Mouse (Mus musculus) left cerebral cortex, postnatal 25 days (tissue): ENCODE results near the gene Gm38100. TPM values are rescaled to one million over a fixed set of nuclear protein-coding genes. Genes with fewer than 3 reads are reported as not detected.
A peak's percentile ranks its signal among the peaks of the same experiment; 100 is the strongest.

ENCODE experiments used
- DNase-seq, 2 experiments: peaks; one replicate each; pipeline ENCODE4 v3.0.0; 2022; ENCODE audit warnings: low spot score in 2 of 2, mixed read lengths in 1 of 2
- intact Hi-C: fragments of 180-260 bp; cut with DNase I; formaldehyde crosslinking; loops from one replicate; pipeline ENCODE4 v1.15.1; 2025
- total RNA-seq, 2 experiments: library from RNA; stranded (reverse); gene quantifications; 2 replicates each; pipeline ENCODE4 v1.2.3; 2021

Gene Gm38100
- not detected for total RNA-seq

GRCm38 (mm10) chr1:175920029-175920428 lies at the start of gene Gm38100:
TSS of gene Gm38100 (plus strand) at chr1:175920329.
- DNase-seq = no peak
- intact Hi-C loops = loop anchor here (5.0 kb wide), 2 partner anchors 248 to 883 kb away; no protein-coding TSS in a partner anchor

DNA sequence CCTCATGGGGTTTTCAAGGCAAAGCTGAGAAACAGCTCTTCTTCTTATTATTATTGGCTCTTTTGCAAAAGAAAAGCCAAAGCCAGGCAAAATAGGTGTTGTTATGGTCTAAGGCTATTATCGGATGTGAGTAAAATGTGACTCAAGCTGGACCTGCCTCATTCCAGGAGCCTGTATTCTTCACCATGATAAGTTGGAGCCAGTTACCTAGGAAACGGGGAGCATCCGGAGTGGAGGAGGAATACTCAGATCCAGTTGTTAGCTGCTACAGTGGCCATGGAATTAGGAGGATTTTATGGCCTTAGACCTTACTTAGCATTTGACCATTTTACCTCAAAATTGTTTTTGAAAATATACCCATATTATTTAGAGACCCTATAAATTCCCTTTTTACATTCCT lies 49.4 kb upstream of the Gm38100 start:
- peak in 1 of 2 experiments; percentile 54 for DNase-seq
- intact Hi-C loops = loop anchor here (10.0 kb wide), 1 partner anchor 236 kb away; no protein-coding TSS in a partner anchor

- intact Hi-C loops = loop anchor here (10.0 kb wide), 1 partner anchor 237 kb away; no protein-coding TSS in a partner anchor
- DNase-seq = no peak
Measured at GRCm38 (mm10) chr1:175872028-175872816, 47.9 kb upstream of the Gm38100 start.

- peak; percentile 88 for DNase-seq
- intact Hi-C loops = no loop called here
Measured at GRCm38 (mm10) chr1:175880453-175881296, 39.5 kb upstream of the Gm38100 start, which contains the start of gene Exo1. TSS of gene Exo1 (plus strand) at chr1:175880581.

- no peak for DNase-seq
- intact Hi-C loops = no loop called here
Measured at GRCm38 (mm10) chr1:175883398-175883797, 36.7 kb upstream of the Gm38100 start.

- intact Hi-C loops = no loop called here
- no peak for DNase-seq
Measured at GRCm38 (mm10) chr1:175893263-175893662, 26.9 kb upstream of the Gm38100 start.

DNA sequence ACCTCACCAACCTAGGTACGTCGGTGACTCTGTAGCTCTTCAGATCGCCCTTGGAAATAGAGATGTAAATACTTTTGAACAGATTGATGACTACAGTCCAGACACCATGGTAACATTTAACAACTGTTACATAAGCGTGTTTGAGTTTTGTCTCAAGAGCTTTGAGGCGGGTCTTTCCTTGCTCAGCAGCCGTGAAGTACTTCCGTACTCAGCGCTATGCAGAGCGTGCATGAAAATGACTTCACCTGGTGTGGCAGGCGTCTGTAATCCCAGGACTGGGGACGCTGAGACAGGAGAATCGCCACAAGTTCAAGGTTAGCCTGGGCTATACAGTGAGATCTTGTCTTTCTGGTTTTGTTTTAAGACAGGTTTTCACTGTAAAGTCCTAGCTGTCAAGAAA lies 26.4 kb upstream of the Gm38100 start:
- intact Hi-C loops = no loop called here
- DNase-seq = no peak

GRCm38 (mm10) chr1:175911207-175911606 lies 8.9 kb upstream of the Gm38100 start:
- intact Hi-C loops = no loop called here
- DNase-seq = no peak

GRCm38 (mm10) chr1:175912038-175912437 lies 8.1 kb upstream of the Gm38100 start:
- DNase-seq = no peak
- intact Hi-C loops = no loop called here

DNA sequence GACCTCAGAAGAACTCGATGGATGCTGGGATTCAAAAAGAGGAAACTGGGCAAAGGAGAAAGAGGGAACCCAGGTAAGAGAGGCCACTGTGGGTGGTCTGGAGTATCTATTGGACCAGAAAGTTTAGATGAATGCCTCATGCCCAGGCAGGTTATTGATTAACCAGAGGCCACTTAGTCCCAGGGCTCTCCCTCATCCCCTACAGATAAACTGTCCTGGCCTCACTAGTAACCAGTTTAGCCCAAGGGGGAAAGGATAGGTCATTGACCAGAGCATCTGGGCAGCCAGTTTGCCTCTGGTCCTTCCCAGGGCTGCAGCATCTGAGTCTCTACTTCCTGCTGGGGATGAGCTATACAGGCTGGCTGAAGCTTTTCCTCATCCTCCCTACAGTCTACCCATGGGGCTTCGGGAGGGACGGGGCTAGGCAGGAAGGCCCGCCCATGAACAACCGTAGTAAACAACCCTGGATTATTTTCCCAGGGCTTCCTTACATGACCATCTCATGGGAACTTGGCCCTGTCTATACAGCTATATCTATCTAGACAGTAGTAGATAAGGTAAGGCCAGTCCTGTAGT lies 6.3 kb upstream of the Gm38100 start:
- intact Hi-C loops = no loop called here
- DNase-seq = no peak

- intact Hi-C loops = loop anchor here (5.0 kb wide), 2 partner anchors 249 to 884 kb away; no protein-coding TSS in a partner anchor
Measured at GRCm38 (mm10) chr1:175921091-175921490, 962 bp downstream of the Gm38100 start.

GRCm38 (mm10) chr1:175923848-175924787 lies 4.0 kb downstream of the Gm38100 start:
- intact Hi-C loops = loop anchor here (2.0 to 5.0 kb wide), 3 partner anchors 252 to 887 kb away; no protein-coding TSS in a partner anchor
- DNase-seq = peak; percentile 80 to 87

More at GRCm38 (mm10) chr1:175921091-175921490, 962 bp downstream of the Gm38100 start:
- DNase-seq = no peak

DNA sequence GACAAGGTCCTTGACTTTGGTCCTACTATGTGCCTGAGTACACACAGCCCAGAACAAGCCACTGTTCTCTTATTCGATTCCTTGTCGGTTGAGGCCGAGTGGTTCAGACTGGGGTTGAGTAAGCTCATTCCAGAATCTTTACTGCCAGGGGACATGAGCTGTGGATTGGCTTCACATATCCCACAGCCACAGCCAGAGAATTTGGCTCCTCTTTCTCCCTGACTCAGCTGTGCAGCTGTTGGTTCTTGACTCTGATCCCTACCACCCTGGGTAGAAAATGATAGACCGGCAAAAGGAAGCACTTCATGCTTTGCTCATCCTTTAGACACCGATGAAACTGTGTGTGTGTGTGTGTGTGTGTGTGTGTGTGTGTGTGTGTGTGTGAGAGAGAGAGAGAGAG lies 11.3 kb downstream of the Gm38100 start:
- intact Hi-C loops = no loop called here
- no peak for DNase-seq

DNA sequence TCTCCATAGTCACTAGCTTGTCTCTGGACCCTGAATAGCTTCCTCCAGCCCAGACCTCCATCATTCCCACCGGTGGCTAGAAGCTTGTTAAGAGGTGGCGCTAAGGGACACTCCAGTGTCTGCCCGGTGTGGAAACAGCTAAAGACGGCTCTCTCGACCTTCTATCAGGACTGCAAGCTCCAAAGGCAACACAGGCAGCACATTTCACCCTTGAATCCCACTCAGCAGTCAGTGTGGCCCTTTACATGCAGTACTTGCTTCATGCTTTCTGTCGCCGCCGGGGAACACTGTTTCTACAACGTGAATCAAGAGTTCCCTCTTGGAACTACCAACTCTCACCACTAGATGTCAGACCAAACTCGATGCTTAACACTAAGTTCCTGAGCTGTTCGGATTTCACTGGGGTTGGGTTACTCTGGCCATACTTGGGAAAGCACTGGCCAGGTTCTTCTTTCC lies 16.2 kb downstream of the Gm38100 start:
- peak; percentile 85 to 91 for DNase-seq
- intact Hi-C loops = loop anchor here (1.0 to 5.0 kb wide), 3 partner anchors 286 to 926 kb away; no protein-coding TSS in a partner anchor

GRCm38 (mm10) chr1:175938731-175939130 lies 18.6 kb downstream of the Gm38100 start:
- no peak for DNase-seq
- intact Hi-C loops = loop anchor here (5.0 kb wide), 2 partner anchors 284 to 924 kb away; no protein-coding TSS in a partner anchor

- no peak for DNase-seq
- intact Hi-C loops = no loop called here
Measured at GRCm38 (mm10) chr1:175943168-175943567, 23.0 kb downstream of the Gm38100 start.

GRCm38 (mm10) chr1:175946718-175947315 lies 26.7 kb downstream of the Gm38100 start:
- intact Hi-C loops = no loop called here
- no peak for DNase-seq

- no peak for DNase-seq
- intact Hi-C loops = no loop called here
Measured at GRCm38 (mm10) chr1:175950421-175950820, 30.3 kb downstream of the Gm38100 start.
